Mouse (Mus musculus): Measurements from ENCODE around the gene Lbh. TPM values are rescaled to one million over a fixed set of nuclear protein-coding genes. Genes with fewer than 3 reads are reported as not detected.
A peak's percentile ranks its signal among the peaks of the same experiment; 100 is the strongest.

The Lbh gene
- polyA plus RNA-seq (2014; fragmentation: Nextera tagmentation; extraction: Ambion mirVana): 8.1 and 8.7 TPM in 2 replicates

DNA sequence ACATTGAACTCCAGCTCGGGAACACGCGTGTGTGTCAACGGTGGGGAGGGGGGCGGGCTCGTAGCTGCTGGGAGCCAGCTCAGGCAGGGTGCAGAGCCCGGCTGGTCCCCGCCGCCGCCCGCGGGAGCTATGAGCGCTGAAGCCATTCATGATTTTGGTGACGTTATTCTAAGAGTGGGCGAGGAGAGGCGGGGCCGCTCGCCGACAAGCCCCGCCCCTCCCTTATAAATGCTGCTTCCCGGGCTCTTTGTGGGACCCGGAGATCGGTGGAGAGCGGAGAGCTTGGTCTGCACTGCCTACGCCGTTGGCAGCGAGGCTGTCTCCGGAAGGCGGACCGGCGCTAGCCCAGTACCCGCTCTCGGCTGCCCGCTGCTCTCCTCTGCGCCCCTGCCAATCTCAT is at the start of gene Lbh:
Gene Lbh (plus strand): TSS at position 253 of the 400 bp plus-strand sequence.
- Histone ChIP-seq H3K9me3 (replicated peaks; ENCODE audit: control insufficient read depth, low read length) (no peaks in the 10 kb centered on the region), H3K27ac (ENCODE audit: low read depth, low read length) (peak within 1 kb of the TSS; percentile 88), H3K4me2 (ENCODE audit: low read length) (peak within 1 kb of the TSS; percentile 75), H3K9ac (ENCODE audit: low read length) (peak within 1 kb of the TSS; percentile 95), H3K4me1 (ENCODE audit: control insufficient read depth, insufficient read depth, low read length) (peaks cover 29% of the 10 kb centered on the region), H3K27me3 (replicated peaks; ENCODE audit: control insufficient read depth, insufficient read depth, low read length) (no peaks in the 10 kb centered on the region), H3K4me3 (ENCODE audit: low read depth, low read length) (peak within 1 kb of the TSS; percentile 71), H3K36me3 (ENCODE audit: control insufficient read depth, insufficient read depth, low read length) (peaks cover 12% of the 10 kb centered on the region)
- peak; percentile 97 for DNase-seq (ENCODE audit: low spot score)
- peak; percentile 94 for ATAC-seq
- WGBS: under 1% methylated on average over 35 of the region's 35 CpGs

DNA sequence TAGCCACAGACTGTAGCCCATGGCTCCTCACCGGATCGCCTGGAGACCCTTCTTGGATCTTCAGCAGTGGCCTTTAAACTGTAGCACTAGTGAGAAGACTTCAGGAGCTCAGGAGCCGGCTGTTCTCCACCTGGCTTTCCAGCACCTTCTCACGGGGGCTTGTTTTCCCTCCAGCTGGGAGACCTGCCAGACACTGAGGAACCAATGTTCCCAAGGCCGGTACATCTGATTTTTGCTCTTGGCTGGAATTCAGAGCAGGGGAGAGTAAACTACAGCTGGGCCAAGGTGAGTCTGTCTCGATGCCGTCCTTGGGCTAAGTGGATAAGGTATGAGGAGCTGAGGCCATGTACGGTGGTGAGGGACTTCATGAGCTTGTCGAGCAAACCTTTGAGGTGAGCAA is 39.1 kb upstream of the Lbh start:
- no peaks in the 10 kb centered on the region for H3K4me1 ChIP-seq (ENCODE audit: control insufficient read depth, insufficient read depth, low read length)
- no peak overlapping the region for H3K4me3 ChIP-seq (ENCODE audit: low read depth, low read length)
- H3K9me3 ChIP-seq (replicated peaks; ENCODE audit: control insufficient read depth, low read length): no peaks in the 10 kb centered on the region
- H3K9ac ChIP-seq (ENCODE audit: low read length): no peak overlapping the region
- H3K36me3 ChIP-seq (ENCODE audit: control insufficient read depth, insufficient read depth, low read length): no peaks in the 10 kb centered on the region
- ATAC-seq (no peak), DNase-seq (ENCODE audit: low spot score) (no peak)
- H3K27me3 ChIP-seq (replicated peaks; ENCODE audit: control insufficient read depth, insufficient read depth, low read length): no peaks in the 10 kb centered on the region
- no peak overlapping the region for H3K4me2 ChIP-seq (ENCODE audit: low read length)
- no peak overlapping the region for H3K27ac ChIP-seq (ENCODE audit: low read depth, low read length)
- 92% methylated on average over 9 of the region's 9 CpGs for WGBS

DNA sequence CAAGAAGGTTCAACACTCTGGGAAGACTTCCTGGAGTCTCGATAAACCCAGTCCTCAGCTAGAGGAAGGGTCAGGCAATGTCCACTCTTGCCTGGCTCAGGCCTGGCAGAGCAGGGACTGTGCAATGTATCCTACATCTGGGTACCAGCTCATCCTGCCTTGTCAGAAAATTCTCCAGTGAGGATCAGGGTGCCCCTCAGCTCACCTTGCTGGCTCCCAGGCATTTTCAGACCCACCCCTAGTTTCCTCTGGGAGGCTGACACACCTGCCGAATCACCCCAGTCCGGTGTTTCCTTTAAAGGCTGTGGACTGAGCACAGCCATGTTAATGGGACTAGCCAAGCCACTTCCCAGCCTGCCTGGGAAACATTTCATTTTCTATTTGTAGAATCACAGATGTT is 37.9 kb upstream of the Lbh start:
- Histone ChIP-seq H3K27ac (ENCODE audit: low read depth, low read length) (no peak overlapping the region), H3K4me1 (ENCODE audit: control insufficient read depth, insufficient read depth, low read length) (no peaks in the 10 kb centered on the region), H3K36me3 (ENCODE audit: control insufficient read depth, insufficient read depth, low read length) (no peaks in the 10 kb centered on the region), H3K9ac (ENCODE audit: low read length) (no peak overlapping the region), H3K27me3 (replicated peaks; ENCODE audit: control insufficient read depth, insufficient read depth, low read length) (no peaks in the 10 kb centered on the region), H3K9me3 (replicated peaks; ENCODE audit: control insufficient read depth, low read length) (no peaks in the 10 kb centered on the region), H3K4me3 (ENCODE audit: low read depth, low read length) (no peak overlapping the region), H3K4me2 (ENCODE audit: low read length) (no peak overlapping the region)
- WGBS: 82% methylated on average over 3 of the region's 3 CpGs
- DNase-seq (ENCODE audit: low spot score) (no peak), ATAC-seq (no peak)

DNA sequence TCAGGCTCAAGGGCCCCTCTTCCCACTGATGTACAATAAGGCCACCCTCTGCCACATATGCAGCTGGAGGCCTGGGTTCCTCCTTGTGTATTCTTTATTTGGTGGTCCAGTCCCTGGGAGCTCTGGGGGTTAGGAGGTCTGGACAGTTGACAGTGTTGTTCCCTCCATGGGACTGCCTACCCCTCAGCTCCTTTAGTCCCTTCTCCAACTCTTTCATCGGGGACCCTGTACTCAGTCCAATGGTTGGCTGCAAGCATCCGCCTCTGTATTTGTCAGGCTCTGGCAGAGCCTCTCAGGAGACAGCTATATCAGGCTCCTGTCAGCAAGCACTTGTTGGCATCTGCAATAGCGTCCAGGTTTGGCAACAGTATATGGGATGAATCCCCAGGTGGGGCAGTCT is 37.1 kb upstream of the Lbh start:
- H3K4me2 ChIP-seq (ENCODE audit: low read length): no peak overlapping the region
- DNase-seq (ENCODE audit: low spot score): no peak
- no peak overlapping the region for H3K9ac ChIP-seq (ENCODE audit: low read length)
- no peak overlapping the region for H3K4me3 ChIP-seq (ENCODE audit: low read depth, low read length)
- H3K27me3 ChIP-seq (replicated peaks; ENCODE audit: control insufficient read depth, insufficient read depth, low read length): no peaks in the 10 kb centered on the region
- no peak overlapping the region for H3K27ac ChIP-seq (ENCODE audit: low read depth, low read length)
- 69% methylated on average over 3 of the region's 3 CpGs for WGBS
- no peaks in the 10 kb centered on the region for H3K36me3 ChIP-seq (ENCODE audit: control insufficient read depth, insufficient read depth, low read length)
- no peak for ATAC-seq
- H3K9me3 ChIP-seq (replicated peaks; ENCODE audit: control insufficient read depth, low read length): no peaks in the 10 kb centered on the region
- H3K4me1 ChIP-seq (ENCODE audit: control insufficient read depth, insufficient read depth, low read length): no peaks in the 10 kb centered on the region

DNA sequence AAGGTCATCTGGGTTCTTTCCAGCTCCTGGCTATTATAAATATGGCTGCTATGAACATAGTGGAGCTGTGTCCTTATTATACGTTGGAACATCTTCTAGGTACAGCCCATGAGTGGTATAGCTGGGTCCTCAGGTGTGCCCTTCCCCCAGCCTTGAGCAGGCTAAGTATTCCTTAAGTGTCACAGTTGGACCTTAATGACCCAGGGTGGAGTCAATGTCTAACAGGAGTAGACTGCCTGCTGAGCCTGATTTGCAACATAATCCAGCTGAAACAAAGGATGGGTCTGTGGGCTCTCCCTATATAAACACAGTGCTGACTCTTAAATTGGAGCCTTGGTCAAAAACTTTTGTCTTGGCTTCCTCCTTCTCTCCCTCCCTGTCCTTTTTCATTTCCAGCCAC is 36.3 kb upstream of the Lbh start:
- no peaks in the 10 kb centered on the region for H3K9me3 ChIP-seq (replicated peaks; ENCODE audit: control insufficient read depth, low read length)
- H3K4me1 ChIP-seq (ENCODE audit: control insufficient read depth, insufficient read depth, low read length): no peaks in the 10 kb centered on the region

DNA sequence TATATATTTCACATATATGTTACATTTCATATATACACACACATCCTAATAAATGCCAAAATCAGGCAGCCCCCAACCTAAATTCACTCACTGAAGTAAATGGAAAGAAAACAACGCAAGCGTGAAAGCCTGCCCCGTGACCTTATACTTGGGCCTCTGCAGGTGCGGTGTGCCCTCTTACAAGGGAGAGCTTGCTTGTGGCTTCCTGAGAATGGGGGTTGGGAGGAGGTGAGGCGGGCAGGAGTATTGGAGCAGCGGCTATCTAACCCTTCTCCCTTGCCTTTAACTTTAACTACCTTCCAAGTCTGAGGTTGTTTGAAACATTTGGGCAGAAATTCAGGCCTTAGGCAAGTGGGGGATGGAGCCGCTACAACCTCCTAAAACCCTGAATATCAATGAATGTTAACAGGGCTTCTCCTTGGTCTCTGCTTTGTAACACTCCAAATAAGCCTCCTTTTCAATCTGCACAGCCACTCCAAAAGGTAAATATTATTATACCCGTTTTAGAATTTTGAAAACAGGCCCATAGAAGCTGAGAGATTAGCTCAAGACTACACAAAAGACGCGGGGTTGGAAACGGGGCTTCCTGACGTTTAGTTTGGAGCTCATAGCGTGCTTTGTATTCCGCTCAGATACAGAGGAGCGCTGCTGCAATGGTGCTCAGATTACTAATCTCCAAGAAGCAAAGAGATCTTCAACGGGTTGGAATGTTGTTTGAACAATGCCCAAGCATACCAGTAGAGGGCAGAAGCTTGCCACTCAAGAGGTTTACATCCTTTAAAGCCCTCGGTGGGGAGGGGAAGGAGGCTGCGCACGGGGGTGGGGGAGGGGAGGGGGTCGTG is 28.3 kb upstream of the Lbh start:
- Histone ChIP-seq H3K9me3 (replicated peaks; ENCODE audit: control insufficient read depth, low read length) (no peaks in the 10 kb centered on the region), H3K4me2 (ENCODE audit: low read length) (peak overlapping the region; percentile 30; the same call in 1 of the 2 replicates), H3K36me3 (ENCODE audit: control insufficient read depth, insufficient read depth, low read length) (no peaks in the 10 kb centered on the region), H3K4me3 (ENCODE audit: low read depth, low read length) (no peak overlapping the region), H3K27ac (ENCODE audit: low read depth, low read length) (no peak overlapping the region; the same call in 1 of the 2 replicates), H3K9ac (ENCODE audit: low read length) (peak overlapping the region; percentile 10; the same call in 1 of the 2 replicates), H3K4me1 (ENCODE audit: control insufficient read depth, insufficient read depth, low read length) (0 out of 2 replicates have a peak, but pooled peaks cover 2% of the 10 kb centered on the region), H3K27me3 (replicated peaks; ENCODE audit: control insufficient read depth, insufficient read depth, low read length) (no peaks in the 10 kb centered on the region)
- peak; percentile 89 for ATAC-seq
- DNase-seq (ENCODE audit: low spot score): peak; percentile 95
- 5% methylated on average over 20 of the region's 20 CpGs for WGBS

More for the DNA sequence above, 36.3 kb upstream of the Lbh start:
- H3K4me3 ChIP-seq (ENCODE audit: low read depth, low read length): no peak overlapping the region
- no peaks in the 10 kb centered on the region for H3K36me3 ChIP-seq (ENCODE audit: control insufficient read depth, insufficient read depth, low read length)
- H3K27me3 ChIP-seq (replicated peaks; ENCODE audit: control insufficient read depth, insufficient read depth, low read length): no peaks in the 10 kb centered on the region
- ATAC-seq (no peak), DNase-seq (ENCODE audit: low spot score) (no peak)
- no peak overlapping the region for H3K27ac ChIP-seq (ENCODE audit: low read depth, low read length)
- H3K4me2 ChIP-seq (ENCODE audit: low read length): no peak overlapping the region
- WGBS: 58% methylated on average over 1 of the region's 1 CpGs
- H3K9ac ChIP-seq (ENCODE audit: low read length): no peak overlapping the region

DNA sequence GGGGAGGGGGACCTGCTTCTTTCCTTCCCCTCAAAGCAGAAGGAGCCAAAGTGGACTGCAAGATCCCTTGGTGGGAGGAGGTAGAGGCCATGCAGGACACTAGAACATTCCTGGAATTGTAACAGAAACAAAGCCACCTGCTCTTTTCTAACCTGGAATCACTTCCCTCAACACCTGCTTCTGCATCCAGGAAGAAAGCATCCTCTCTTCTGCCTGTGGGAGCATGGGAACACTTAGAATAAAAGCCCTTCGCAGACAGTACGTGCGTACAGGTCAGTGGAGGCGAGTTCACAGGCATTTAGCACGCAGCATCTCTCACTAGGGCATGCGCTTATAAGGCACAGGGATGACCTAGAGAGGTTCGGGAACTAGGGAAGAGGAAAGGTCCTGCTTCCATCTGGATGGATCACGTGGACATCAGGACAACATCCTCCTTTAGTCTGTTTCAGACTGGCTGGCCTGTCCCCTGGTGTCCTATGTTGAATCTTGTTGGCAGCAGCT is 27.7 kb upstream of the Lbh start:
- Histone ChIP-seq H3K36me3 (ENCODE audit: control insufficient read depth, insufficient read depth, low read length) (no peaks in the 10 kb centered on the region), H3K4me3 (ENCODE audit: low read depth, low read length) (no peak overlapping the region), H3K4me1 (ENCODE audit: control insufficient read depth, insufficient read depth, low read length) (0 out of 2 replicates have a peak, but pooled peaks cover 2% of the 10 kb centered on the region), H3K4me2 (ENCODE audit: low read length) (no peak overlapping the region), H3K9me3 (replicated peaks; ENCODE audit: control insufficient read depth, low read length) (no peaks in the 10 kb centered on the region), H3K27me3 (replicated peaks; ENCODE audit: control insufficient read depth, insufficient read depth, low read length) (no peaks in the 10 kb centered on the region), H3K27ac (ENCODE audit: low read depth, low read length) (no peak overlapping the region), H3K9ac (ENCODE audit: low read length) (no peak overlapping the region)
- peak; percentile 63 for ATAC-seq
- WGBS: 56% methylated on average over 8 of the region's 8 CpGs
- DNase-seq (ENCODE audit: low spot score): no peak

DNA sequence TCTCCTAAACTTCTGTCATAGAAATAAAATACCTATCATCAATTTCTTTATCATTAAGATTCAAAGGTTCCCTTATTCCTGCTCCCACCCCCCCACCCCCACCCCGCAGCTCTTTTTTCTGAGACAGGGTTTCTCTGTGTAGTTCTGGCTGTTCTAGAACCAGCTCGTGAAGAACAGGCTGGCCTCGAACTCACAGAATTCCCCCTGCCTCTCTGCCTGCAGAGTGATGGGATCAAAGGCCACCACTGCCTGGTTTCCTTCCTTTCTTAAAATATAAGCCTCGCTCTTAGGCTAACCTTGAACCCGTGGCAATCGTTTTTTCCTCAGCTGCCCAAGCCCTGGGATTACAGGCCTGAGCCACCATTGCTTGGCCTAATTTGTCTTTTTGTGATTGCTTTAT is 26.5 kb upstream of the Lbh start:
- ATAC-seq: no peak
- no peak overlapping the region for H3K4me2 ChIP-seq (ENCODE audit: low read length)
- no peaks in the 10 kb centered on the region for H3K9me3 ChIP-seq (replicated peaks; ENCODE audit: control insufficient read depth, low read length)
- no peak overlapping the region for H3K27ac ChIP-seq (ENCODE audit: low read depth, low read length)
- H3K36me3 ChIP-seq (ENCODE audit: control insufficient read depth, insufficient read depth, low read length): no peaks in the 10 kb centered on the region
- no peak for DNase-seq (ENCODE audit: low spot score)
- no peak overlapping the region for H3K4me3 ChIP-seq (ENCODE audit: low read depth, low read length)
- H3K4me1 ChIP-seq (ENCODE audit: control insufficient read depth, insufficient read depth, low read length): 0 out of 2 replicates have a peak, but pooled peaks cover 2% of the 10 kb centered on the region
- no peaks in the 10 kb centered on the region for H3K27me3 ChIP-seq (replicated peaks; ENCODE audit: control insufficient read depth, insufficient read depth, low read length)
- no peak overlapping the region for H3K9ac ChIP-seq (ENCODE audit: low read length)
- 91% methylated on average over 6 of the region's 6 CpGs for WGBS

DNA sequence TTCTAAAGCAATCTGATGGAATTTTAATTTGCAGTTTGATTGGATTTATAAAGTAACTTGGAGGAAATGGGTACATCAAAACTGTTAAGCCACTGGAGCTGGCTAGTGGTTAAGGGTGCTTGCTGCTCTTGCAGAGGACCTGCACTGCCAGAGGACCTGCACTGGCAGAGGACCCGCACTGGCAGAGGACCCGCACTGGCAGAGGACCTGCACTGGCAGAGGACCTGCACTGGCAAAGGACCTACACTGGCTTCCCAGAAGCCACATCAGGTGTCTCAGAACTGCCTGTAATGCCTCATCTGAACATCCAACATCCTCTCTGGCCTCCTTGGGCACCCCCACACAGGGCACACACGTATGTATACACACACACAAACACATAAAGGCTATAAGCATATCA is 22.6 kb upstream of the Lbh start:
- Histone ChIP-seq H3K36me3 (ENCODE audit: control insufficient read depth, insufficient read depth, low read length) (no peaks in the 10 kb centered on the region), H3K4me2 (ENCODE audit: low read length) (no peak overlapping the region), H3K27me3 (replicated peaks; ENCODE audit: control insufficient read depth, insufficient read depth, low read length) (no peaks in the 10 kb centered on the region), H3K4me1 (ENCODE audit: control insufficient read depth, insufficient read depth, low read length) (no peaks in the 10 kb centered on the region), H3K9me3 (replicated peaks; ENCODE audit: control insufficient read depth, low read length) (no peaks in the 10 kb centered on the region), H3K27ac (ENCODE audit: low read depth, low read length) (no peak overlapping the region), H3K4me3 (ENCODE audit: low read depth, low read length) (no peak overlapping the region), H3K9ac (ENCODE audit: low read length) (no peak overlapping the region)
- DNase-seq (ENCODE audit: low spot score) (no peak), ATAC-seq (no peak)
- 82% methylated on average over 3 of the region's 3 CpGs for WGBS
